Mouse (Mus musculus) spleen, adult 2 months (tissue): ENCODE measurements around the gene Hist1h2ah.

Source experiments
- CTCF ChIP-seq: fragments of 200-500 bp; IDR thresholded peaks from 2 replicates; pipeline ENCODE4 v1.5.1; 2011; ENCODE audit warnings: mild to moderate bottlenecking, inconsistent platforms; ENCODE audit not compliant: insufficient read depth, insufficient read length, insufficient replicate concordance; ENCODE audit errors: extremely low read depth
- POLR2A ChIP-seq: fragments of 200-500 bp; IDR thresholded peaks from 2 replicates; pipeline ENCODE4 v1.6.1; 2011; ENCODE audit warnings: low read depth, low read length, inconsistent platforms

DNA sequence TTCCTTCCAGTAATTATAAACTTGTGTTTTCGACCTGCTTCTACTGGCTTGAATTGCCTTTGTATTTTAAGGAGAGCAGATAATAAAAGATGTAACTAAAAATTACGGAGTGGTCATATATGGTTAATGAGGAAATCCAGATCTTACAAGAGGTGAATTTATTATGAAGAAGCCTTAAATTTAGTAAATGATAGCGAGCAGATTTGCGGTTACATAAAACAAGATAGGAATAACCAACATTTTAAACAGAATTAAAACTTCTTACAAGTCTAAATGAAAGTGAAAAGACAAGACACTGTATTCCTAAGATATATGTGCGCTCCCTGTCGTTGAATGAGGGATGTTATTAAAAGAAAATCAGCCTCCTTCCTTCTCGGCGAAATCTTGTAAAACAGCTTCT lies 40.5 kb downstream of the Hist1h2ah start:
- TF ChIP-seq CTCF (no peak), POLR2A (no peak)
